Mouse (Mus musculus) central nervous system, embryonic 11.5 days (tissue): ENCODE measurements around the gene Arap1. TPM values are rescaled to one million over a fixed set of nuclear protein-coding genes. Genes with fewer than 3 reads are reported as not detected.

ENCODE experiments used
- polyA plus RNA-seq: library from polyadenylated mRNA; depleted of rRNA; stranded (reverse); fragments of >200 nt; gene quantifications from 2 replicates; pipeline ENCODE4 v1.2.3, GENCODE M21; 2012; rRNA removed

Arap1 gene
- polyA plus RNA-seq, result 22.1 and 23.4 TPM in 2 replicates

GRCm38 (mm10) chr7:101347767-101348270 lies at the start of gene Arap1:
TSS of gene Arap1 (plus strand) at chr7:101348067.

DNA sequence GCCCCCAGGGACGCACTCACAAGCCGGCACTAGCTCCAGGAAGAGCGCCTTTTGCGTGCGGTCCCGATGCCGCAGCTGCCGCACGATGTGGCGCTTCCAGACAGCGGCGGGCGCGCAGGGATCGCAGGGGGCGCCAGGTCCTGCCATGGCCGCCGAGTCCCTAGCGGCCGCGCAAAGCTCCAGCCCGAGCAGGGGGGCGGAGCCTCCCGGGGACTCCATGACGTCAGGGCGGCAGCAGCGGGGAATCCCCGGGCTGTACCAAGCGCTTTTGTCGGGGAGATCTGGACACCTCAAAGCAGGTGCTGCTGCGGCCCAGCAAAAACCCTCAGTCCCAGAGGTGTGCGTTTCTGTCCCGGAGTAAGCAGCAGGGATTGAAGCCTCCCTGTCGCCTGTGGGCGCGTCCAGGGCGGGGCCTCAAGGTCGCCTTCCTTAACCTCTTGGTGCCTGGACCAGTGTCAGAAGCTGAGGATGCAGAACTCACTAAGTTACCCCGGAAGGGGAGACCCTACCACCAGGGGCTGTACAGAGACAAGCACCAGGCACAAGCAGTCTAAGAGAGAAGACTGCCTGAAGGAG lies 45.9 kb upstream of the Arap1 start, which contains the start of gene Atg16l2:
TSS of gene Atg16l2 (minus strand) at position 371 of the 576 bp plus-strand sequence.

DNA sequence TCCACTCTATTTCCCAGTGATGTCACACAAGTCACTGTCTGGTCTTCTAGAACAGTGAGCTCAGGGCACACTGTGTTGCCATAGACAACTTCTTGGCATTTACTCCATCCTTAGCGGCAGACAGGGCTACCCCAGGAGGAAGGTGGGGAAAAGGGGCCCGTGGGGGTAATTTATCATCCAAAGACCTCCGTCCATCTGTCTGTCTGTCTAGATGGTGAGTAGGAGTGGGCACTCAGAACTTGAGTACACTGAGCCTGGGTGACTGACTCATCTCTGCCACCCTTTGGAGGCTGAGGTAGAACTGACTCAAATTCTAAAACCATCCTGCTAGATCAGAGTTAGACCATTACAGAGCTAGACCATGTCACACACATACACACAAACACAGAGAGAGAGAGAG lies 30.9 kb upstream of the Arap1 start, which contains the start of gene Stard10:
TSS of gene Stard10 (plus strand) at position 73 of the 400 bp plus-strand sequence.

GRCm38 (mm10) chr7:101410267-101410936 lies 62.5 kb downstream of the Arap1 start, which contains the start of gene Gm45837:
TSS of gene Gm45837 (plus strand) at chr7:101410886.

DNA sequence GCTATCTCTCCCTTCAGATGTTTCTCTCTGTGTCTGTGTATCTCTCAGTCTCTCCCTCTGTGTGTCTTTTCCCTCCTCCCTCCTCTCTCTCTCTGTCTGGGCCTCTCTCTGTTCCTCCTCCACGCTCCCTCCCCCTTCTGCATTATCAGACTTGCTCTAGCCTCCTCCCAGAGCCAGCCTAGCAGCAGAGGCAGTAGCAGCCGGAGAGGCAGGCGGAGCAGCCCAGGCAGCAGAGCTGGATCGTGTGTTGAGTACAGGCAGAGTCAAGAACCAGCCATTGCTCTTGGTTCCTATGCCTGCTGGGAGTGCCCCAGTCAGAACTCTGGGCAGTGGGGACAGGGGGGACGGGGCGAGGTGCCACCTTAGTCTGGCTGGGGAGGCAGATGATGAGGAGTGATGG lies 73.7 kb downstream of the Arap1 start, which contains the start of gene Pde2a:
TSS of gene Pde2a (plus strand) at position 163 of the 400 bp plus-strand sequence.

Other genes with a start within 250 kb of the Arap1 start
- 19.5 and 29.0 TPM in 2 replicates for gene Atg16l2, start 45.8 kb upstream of the Arap1 start, polyA plus RNA-seq
- 16.0 and 17.8 TPM in 2 replicates for gene Stard10, start 31.0 kb upstream of the Arap1 start, polyA plus RNA-seq
- not detected in 2 replicates for gene Gm45837, start 62.8 kb downstream of the Arap1 start, polyA plus RNA-seq
- 7.0 and 9.9 TPM in 2 replicates for gene Pde2a, start 73.6 kb downstream of the Arap1 start, polyA plus RNA-seq
- 0.01 TPM in 1 of 2 replicates, not detected in the other for gene Art2b, start 237.5 kb downstream of the Arap1 start, polyA plus RNA-seq